Mouse (Mus musculus) forebrain, embryonic 15.5 days (tissue): ENCODE data around the gene Nacc1. TPM values are rescaled to one million over a fixed set of nuclear protein-coding genes. Genes with fewer than 3 reads are reported as not detected.
"Not testable (repeated sequence)": the region's sequence is repeated elsewhere in the genome, so short reads cannot be mapped to it uniquely, and the experiment has no call there.

Experiments
- ATAC-seq: fragments of 200-750 bp; cut with Nextera tagmentation; replicated peaks from 2 replicates; pipeline ENCODE4 v1.8.0; 2017; ENCODE audit warnings: mild to moderate bottlenecking, moderate TSS enrichment, moderate library complexity
- H3K27ac ChIP-seq: fragments of 300-500 bp; sonication (generic); replicated peaks from 2 replicates; pipeline ENCODE4 v1.5.1; 2015; ENCODE audit warnings: mild to moderate bottlenecking, inconsistent platforms
- H3K27me3 ChIP-seq: fragments of 300-500 bp; sonication (generic); 2 replicates; pipeline ENCODE4 v1.6.1; 2015; ENCODE audit warnings: inconsistent platforms
- H3K36me3 ChIP-seq: fragments of 300-500 bp; sonication (generic); 2 replicates; pipeline ENCODE4 v1.6.1; 2015; ENCODE audit warnings: mild to moderate bottlenecking, inconsistent platforms
- H3K4me1 ChIP-seq: fragments of 300-500 bp; sonication (generic); 2 replicates; pipeline ENCODE4 v1.6.1; 2015; ENCODE audit warnings: inconsistent platforms
- H3K4me2 ChIP-seq: fragments of 300-500 bp; sonication (generic); replicated peaks from 2 replicates; pipeline ENCODE4 v1.6.1; 2015; ENCODE audit warnings: mild to moderate bottlenecking, inconsistent platforms
- H3K4me3 ChIP-seq: fragments of 300-500 bp; sonication (generic); 2 replicates; pipeline ENCODE4 v1.5.1; 2015; ENCODE audit warnings: mild to moderate bottlenecking, inconsistent platforms
- H3K9ac ChIP-seq: fragments of 300-500 bp; sonication (generic); replicated peaks from 2 replicates; pipeline ENCODE4 v1.6.1; 2015; ENCODE audit warnings: mild to moderate bottlenecking, inconsistent platforms
- H3K9me3 ChIP-seq: fragments of 300-500 bp; sonication (generic); 2 replicates; pipeline ENCODE4 v1.6.1; 2016; ENCODE audit warnings: inconsistent platforms
- WGBS: fragments of 180-500 bp; shearing (Covaris S2); methylation state at CpG from one replicate; pipeline ENCODE4 v1.1.7; 2015; ENCODE audit warnings: mixed read lengths; 5-methylcytosine and 5-hydroxymethylcytosine counted together
- polyA plus RNA-seq: library from polyadenylated mRNA; unstranded; fragments of >200 nt; fragmentation: Nextera tagmentation; extraction: Ambion mirVana; gene quantifications from 2 replicates; pipeline ENCODE4 v1.2.1, GENCODE M21; 2015

Gene Nacc1
- polyA plus RNA-seq, 1 experiment from 2014 or later, result 15.5 TPM

GRCm38 (mm10) chr8:84689091-84689915 is 1.6 kb upstream of the Nacc1 start:
- Histone ChIP-seq H3K9me3 (no peaks in the 10 kb centered on the region), H3K36me3 (peaks cover 23% of the 10 kb centered on the region; the same call in 1 of the 2 replicates), H3K27ac (peak overlapping the region; percentile 55; the same call in 1 of the 2 replicates), H3K9ac (peak overlapping the region; percentile 66), H3K4me2 (peak overlapping the region; percentile 87), H3K4me1 (peaks cover 46% of the 10 kb centered on the region), H3K4me3 (peak overlapping the region; percentile 80), H3K27me3 (no peaks in the 10 kb centered on the region)
- ATAC-seq, result peak; percentile 86
- under 1% methylated on average over 47 of the region's 47 CpGs for WGBS

GRCm38 (mm10) chr8:84687003-84687704 is 508 bp downstream of the Nacc1 start:
- Histone ChIP-seq H3K9ac (peak overlapping the region; percentile 99), H3K4me2 (peak overlapping the region; percentile 87), H3K36me3 (peaks cover 8% of the 10 kb centered on the region; the same call in 1 of the 2 replicates), H3K27ac (peak overlapping the region; percentile 88), H3K27me3 (no peaks in the 10 kb centered on the region), H3K4me3 (peak overlapping the region; percentile 98), H3K9me3 (no peaks in the 10 kb centered on the region), H3K4me1 (peaks cover 46% of the 10 kb centered on the region)
- WGBS, result under 1% methylated on average over 57 of the region's 62 CpGs
- ATAC-seq, result peak; percentile 29

GRCm38 (mm10) chr8:84686191-84687002 is 1.3 kb downstream of the Nacc1 start, which contains the start of gene Trmt1:
Trmt1 (plus strand) TSS chr8:84686307.
- H3K27me3 ChIP-seq, result no peaks in the 10 kb centered on the region
- WGBS, result 4% methylated on average over 20 of the region's 20 CpGs
- H3K4me1 ChIP-seq, result peaks cover 46% of the 10 kb centered on the region
- no peak for ATAC-seq
- H3K27ac ChIP-seq, result peak within 1 kb of the TSS; percentile 88
- H3K36me3 ChIP-seq, result 0 out of 2 replicates have a peak, but pooled peaks cover 3% of the 10 kb centered on the region
- peak within 1 kb of the TSS; percentile 99 for H3K9ac ChIP-seq
- peak within 1 kb of the TSS; percentile 87 for H3K4me2 ChIP-seq
- peak within 1 kb of the TSS; percentile 98 for H3K4me3 ChIP-seq
- H3K9me3 ChIP-seq, result no peaks in the 10 kb centered on the region

GRCm38 (mm10) chr8:84684537-84684936 is 3.1 kb downstream of the Nacc1 start:
- H3K4me1 ChIP-seq, result peaks cover 38% of the 10 kb centered on the region
- H3K9ac ChIP-seq, result no peak overlapping the region
- WGBS, result 39% methylated on average over 3 of the region's 3 CpGs
- H3K4me3 ChIP-seq, result no peak overlapping the region
- no peaks in the 10 kb centered on the region for H3K27me3 ChIP-seq
- no peaks in the 10 kb centered on the region for H3K36me3 ChIP-seq
- no peak overlapping the region for H3K27ac ChIP-seq
- no peak overlapping the region for H3K4me2 ChIP-seq
- no peaks in the 10 kb centered on the region for H3K9me3 ChIP-seq
- ATAC-seq, result no peak

- Histone ChIP-seq H3K4me3 (no peak overlapping the region), H3K27me3 (no peaks in the 10 kb centered on the region), H3K9ac (no peak overlapping the region), H3K4me2 (no peak overlapping the region), H3K36me3 (no peaks in the 10 kb centered on the region), H3K4me1 (peaks cover 24% of the 10 kb centered on the region), H3K9me3 (no peaks in the 10 kb centered on the region), H3K27ac (no peak overlapping the region)
- 85% methylated on average over 2 of the region's 2 CpGs for WGBS
- no peak for ATAC-seq
Observed at GRCm38 (mm10) chr8:84682257-84682656, 5.4 kb downstream of the Nacc1 start.

- Histone ChIP-seq H3K27ac (no peak overlapping the region), H3K27me3 (no peaks in the 10 kb centered on the region), H3K36me3 (no peaks in the 10 kb centered on the region), H3K9me3 (no peaks in the 10 kb centered on the region), H3K9ac (no peak overlapping the region), H3K4me2 (no peak overlapping the region), H3K4me3 (no peak overlapping the region), H3K4me1 (peaks cover 19% of the 10 kb centered on the region)
- ATAC-seq, result no peak
- WGBS, result 85% methylated on average over 2 of the region's 2 CpGs
Observed at GRCm38 (mm10) chr8:84681476-84681875, 6.2 kb downstream of the Nacc1 start.

- H3K4me3 ChIP-seq, result no peak overlapping the region
- no peak for ATAC-seq
- WGBS, result 93% methylated on average over 5 of the region's 5 CpGs
- H3K36me3 ChIP-seq, result peaks cover 39% of the 10 kb centered on the region
- H3K9ac ChIP-seq, result no peak overlapping the region
- no peak overlapping the region for H3K27ac ChIP-seq
- no peaks in the 10 kb centered on the region for H3K27me3 ChIP-seq
- H3K4me2 ChIP-seq, result no peak overlapping the region
- H3K4me1 ChIP-seq, result no peaks in the 10 kb centered on the region
- H3K9me3 ChIP-seq, result no peaks in the 10 kb centered on the region
Observed at GRCm38 (mm10) chr8:84677305-84677704, 10.4 kb downstream of the Nacc1 start.

- 90% methylated on average over 5 of the region's 5 CpGs for WGBS
- H3K27ac ChIP-seq, H3K9me3 ChIP-seq, H3K4me3 ChIP-seq, H3K9ac ChIP-seq, H3K27me3 ChIP-seq, ATAC-seq, H3K4me2 ChIP-seq, H3K4me1 ChIP-seq: not testable (repeated sequence)
- H3K36me3 ChIP-seq, result peaks cover 52% of the 10 kb centered on the region
Observed at GRCm38 (mm10) chr8:84670295-84671006, 17.2 kb downstream of the Nacc1 start.

- Histone ChIP-seq H3K27me3 (no peaks in the 10 kb centered on the region), H3K27ac (no peak overlapping the region), H3K9me3 (no peaks in the 10 kb centered on the region), H3K4me3 (no peak overlapping the region), H3K9ac (no peak overlapping the region), H3K4me2 (no peak overlapping the region), H3K4me1 (peaks cover 11% of the 10 kb centered on the region), H3K36me3 (peaks cover 37% of the 10 kb centered on the region)
- 85% methylated on average over 6 of the region's 6 CpGs for WGBS
- no peak for ATAC-seq
Observed at GRCm38 (mm10) chr8:84668731-84669485, 18.8 kb downstream of the Nacc1 start.

GRCm38 (mm10) chr8:84668081-84668480 is 19.6 kb downstream of the Nacc1 start:
- ATAC-seq, result no peak
- H3K27me3 ChIP-seq, result no peaks in the 10 kb centered on the region
- no peak overlapping the region for H3K27ac ChIP-seq
- no peaks in the 10 kb centered on the region for H3K9me3 ChIP-seq
- H3K36me3 ChIP-seq, result peaks cover 31% of the 10 kb centered on the region
- H3K4me2 ChIP-seq, result no peak overlapping the region
- H3K4me3 ChIP-seq, result no peak overlapping the region
- H3K9ac ChIP-seq, result no peak overlapping the region
- WGBS, result 78% methylated on average over 1 of the region's 1 CpGs
- peaks cover 16% of the 10 kb centered on the region for H3K4me1 ChIP-seq
